Mouse (Mus musculus): ENCODE data around the gene Parp12.

Parp12 gene

DNA sequence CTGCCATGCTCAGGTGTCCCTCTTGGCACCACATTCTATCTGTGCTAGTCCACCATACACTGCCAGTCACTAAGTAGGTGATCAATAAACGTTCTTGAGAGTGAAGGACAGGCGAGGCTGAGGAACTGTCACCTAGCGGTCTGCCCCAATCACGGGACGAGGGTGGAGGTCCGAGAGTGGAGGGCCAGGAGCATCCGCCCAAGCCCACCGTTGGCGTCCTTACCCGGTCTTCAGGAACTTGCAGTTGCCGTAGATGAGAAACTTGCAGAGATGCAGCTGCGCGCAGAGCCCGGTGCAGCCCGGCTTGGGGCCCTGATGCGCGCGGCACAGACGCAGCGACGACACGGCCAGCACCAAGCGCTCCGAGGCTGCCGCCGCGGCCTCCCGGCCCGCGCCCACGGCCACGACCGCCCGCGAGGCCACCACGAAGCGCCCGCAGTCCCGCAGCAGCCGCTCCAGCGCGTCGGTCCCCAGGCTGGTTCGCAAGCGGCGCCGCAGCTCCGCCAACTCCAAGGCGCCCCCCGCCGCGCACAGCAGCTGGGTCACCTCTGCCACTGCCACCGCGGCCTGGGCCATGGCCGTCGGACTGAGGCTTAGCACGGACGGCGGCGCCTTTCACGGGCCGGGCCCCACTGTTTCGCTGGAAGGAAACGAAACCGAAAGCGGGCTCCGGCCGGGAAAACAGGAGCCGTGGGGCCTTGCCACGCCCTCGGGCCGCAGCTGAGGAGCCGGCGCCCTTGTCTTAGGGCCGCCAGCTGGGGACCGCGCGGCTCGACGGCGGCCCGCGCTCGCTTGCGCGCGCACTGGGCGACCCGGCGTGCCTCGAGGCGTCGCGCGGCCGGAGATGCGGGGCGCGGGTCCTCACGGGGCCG lies at the start of gene Parp12:
TSS of gene Parp12 (minus strand) at position 766 of the 872 bp plus-strand sequence.
- no peak for DNase-seq (ENCODE audit: low read depth, low spot score)

DNA sequence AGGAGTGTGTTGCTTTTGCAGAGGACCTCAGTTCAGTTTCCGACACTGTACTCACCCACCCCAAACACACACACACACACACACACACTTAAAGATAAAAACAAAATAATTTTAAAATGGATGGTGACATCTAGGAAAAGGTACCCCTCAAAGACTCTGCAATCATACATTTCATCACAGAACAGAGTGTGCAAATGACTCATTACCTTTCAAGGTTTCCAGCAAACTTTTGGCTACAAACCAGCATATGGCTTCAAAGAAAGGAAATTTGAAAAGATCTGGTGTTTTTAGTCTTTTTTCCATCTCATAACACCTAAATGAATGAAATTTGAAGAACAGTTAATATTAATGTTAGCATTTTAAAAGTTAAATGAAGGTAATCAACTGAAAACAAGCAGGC lies 46.7 kb upstream of the Parp12 start:
- DNase-seq (ENCODE audit: low read depth, low spot score): no peak

DNA sequence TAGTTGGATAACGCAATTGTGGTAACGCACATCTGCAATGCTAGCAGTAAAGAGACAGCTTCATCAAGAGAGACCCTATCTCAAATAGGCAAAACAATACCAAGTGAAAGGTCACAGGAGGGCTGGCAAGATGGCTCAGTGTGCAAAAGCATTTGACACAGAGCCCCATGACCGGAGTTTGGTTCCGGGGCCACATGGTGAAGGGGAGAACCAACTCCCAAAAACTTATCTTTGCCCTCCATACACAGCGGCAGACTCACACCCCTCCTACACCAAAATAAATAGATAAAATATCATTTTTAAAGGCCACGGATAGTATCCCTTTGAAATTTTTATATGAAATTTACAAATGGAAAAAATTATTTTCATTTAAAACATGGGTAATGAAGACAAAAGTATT lies 43.8 kb upstream of the Parp12 start:
- DNase-seq (ENCODE audit: low read depth, low spot score): no peak

DNA sequence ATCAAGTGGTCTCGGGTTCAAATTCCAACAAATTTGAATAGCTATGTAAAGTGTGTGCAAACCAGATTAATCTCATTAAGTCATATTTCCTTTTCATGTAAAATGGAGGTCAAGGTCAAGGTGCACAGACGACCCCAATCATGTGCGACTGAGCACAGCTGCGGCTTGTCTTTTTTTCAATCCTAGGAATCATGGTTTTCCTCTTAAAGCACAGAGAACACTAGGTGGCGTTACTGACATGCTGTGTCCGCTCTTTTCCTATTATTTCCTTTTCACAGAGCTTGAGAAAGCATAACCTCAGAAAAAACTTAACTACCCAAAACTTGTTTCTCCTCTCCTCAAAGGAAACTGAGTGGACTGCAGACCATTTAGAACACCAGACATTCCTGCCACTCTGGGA lies 27.9 kb upstream of the Parp12 start:
- DNase-seq (ENCODE audit: low read depth, low spot score): no peak

DNA sequence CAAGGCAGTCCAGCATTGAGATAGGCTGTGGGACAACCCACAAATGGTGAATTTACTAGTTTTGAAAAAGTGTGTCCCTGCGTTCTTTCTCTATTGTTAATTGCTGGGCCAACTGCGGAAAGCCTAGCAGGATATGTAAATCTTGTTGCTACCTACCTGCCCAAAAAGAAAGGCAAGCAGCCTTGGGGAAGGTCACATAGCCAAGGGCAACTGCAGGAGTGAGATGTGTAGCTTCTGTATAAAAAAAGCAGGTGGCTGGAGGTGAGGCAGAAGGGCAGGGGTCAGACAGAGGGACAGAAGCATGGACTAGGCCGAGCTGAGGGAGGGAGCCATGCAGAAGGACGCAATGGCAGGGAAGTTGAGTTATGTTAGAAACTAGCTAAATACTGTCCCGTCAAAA lies 14.4 kb upstream of the Parp12 start:
- DNase-seq (ENCODE audit: low read depth, low spot score): no peak

DNA sequence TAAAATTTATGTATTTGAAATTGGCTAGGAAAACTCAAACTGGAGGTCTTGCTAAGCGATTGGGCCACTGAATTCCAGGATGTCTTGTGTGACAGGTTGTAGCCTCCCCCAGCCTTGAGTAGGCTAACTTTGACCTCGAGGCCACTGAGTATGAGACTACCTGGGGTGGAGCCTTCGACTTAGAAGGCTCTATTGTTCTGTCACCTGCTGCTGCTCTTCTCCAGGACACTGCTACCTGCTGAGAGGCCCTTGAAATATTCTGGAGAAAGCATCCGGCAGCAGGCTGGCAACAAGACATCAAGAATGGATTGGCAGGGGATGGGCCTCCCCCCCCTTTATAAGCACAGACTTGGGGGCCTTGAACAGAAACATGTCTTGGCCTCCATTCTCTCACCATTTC lies 13.3 kb upstream of the Parp12 start:
- no peak for DNase-seq (ENCODE audit: low read depth, low spot score)

DNA sequence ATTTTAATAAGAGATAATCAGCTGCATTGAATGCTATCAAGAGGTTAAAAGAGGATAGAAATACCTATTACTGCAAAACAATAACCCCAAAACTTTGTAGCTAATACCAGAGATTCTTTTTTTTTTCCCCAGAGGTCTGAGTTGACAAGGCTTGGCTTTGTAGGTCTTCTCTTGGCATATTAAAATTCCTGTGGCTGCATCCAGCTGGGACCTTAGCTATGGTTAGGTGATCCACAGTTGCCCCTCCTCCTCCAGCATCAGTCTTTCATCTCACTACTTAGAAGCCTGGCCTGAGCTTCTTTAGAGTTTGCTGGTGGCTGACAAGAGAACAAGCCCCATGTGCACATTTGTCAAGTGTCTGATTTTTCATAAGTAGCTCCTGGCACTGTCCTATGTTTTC lies 6.6 kb upstream of the Parp12 start:
- DNase-seq (ENCODE audit: low read depth, low spot score): no peak

DNA sequence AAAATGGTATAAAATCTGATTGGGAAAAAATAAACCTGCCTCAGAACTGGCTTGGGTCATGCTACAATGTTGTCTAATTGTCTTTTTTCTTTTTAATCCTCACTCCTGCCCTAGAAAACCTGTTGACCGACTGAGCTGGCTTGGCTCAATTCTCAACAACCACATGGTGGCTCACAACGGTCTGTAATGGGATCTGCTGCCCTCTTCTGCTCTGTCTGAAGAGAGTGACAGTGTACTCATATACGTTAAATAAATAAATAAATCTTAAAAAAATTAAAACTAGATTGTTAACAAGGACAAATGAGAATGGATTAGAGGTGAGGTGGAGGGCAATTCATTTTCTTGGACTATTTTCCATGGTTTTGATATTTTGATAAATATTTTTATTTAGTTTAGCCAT lies 2.5 kb upstream of the Parp12 start:
- no peak for DNase-seq (ENCODE audit: low read depth, low spot score)

DNA sequence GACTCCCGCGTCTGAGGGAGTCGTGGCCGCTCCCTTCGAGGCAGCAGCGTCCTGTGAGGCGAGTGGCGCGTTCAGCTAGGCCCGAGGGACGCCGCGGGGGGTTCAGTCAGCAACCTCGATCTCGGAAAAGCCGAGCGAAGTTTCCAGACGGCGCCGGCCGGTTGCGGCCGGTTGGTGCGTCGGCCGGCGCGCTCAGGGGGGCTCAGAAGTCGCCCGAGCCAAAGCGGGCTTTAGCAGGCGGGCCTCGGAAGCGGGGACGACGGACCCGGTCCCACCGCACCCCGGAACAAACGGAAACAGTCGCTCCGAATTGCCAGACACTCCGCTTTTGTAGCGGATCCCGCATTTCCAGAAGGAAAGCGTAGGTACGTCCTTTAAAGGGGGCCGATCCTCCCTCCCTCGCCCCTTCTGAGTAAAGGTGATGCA lies 320 bp upstream of the Parp12 start:
- DNase-seq (ENCODE audit: low read depth, low spot score): no peak

DNA sequence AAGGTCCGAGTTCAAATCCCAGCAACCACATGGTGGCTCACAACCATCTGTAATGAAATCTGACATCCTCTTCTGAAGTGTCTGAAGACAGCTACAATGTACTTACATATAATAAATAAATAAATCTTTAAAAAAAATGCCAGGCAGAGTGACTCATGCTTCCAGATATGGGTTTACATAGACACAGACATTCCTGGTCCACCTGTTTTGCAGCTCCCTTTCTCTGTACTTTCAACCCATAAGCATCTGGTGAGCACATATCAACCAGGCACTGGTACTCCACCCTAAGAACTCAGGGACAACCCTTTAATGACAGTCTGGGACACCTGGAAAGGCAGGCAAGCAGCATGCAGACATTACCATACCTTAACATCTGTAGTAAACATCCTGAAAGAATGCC lies 2.7 kb downstream of the Parp12 start:
- DNase-seq (ENCODE audit: low read depth, low spot score): no peak

DNA sequence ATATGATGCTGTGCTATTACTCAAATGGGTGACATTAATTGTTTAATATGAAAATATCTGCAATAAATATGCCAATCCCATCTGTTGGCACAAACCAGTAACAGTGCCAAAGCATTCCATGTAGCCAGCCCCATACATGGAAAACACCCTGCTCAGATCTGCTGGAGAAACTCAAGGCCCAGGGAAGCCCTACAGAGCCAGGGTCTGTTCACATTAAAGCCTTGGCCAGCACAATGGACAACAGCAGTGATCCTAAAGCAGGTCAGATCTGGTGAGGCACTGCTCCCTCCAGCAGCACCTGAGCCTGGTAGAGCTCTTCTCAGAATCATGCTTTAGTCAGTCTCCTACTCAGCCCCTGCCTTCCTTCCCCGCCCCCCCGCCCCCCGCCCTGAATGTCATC lies 5.0 kb downstream of the Parp12 start:
- DNase-seq (ENCODE audit: low read depth, low spot score): no peak

DNA sequence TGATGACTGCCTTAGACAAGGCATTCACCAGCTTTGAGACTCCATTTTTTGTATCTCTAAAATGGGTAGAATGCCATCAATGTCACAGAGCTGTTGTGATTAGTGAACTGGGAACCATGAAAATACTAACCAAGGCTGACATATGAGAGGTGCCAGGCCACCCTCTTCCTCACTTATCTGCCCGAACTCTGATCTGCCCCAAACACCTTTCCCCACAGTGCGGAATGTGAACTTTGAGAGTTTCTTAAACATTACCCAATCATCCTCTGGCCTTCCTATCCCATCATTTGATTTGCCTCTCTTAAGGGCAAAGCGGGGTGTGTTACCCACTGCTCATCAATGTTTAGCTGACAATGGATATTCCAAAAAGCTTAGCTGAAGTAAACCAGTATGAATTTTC lies 5.4 kb downstream of the Parp12 start:
- DNase-seq (ENCODE audit: low read depth, low spot score): no peak

DNA sequence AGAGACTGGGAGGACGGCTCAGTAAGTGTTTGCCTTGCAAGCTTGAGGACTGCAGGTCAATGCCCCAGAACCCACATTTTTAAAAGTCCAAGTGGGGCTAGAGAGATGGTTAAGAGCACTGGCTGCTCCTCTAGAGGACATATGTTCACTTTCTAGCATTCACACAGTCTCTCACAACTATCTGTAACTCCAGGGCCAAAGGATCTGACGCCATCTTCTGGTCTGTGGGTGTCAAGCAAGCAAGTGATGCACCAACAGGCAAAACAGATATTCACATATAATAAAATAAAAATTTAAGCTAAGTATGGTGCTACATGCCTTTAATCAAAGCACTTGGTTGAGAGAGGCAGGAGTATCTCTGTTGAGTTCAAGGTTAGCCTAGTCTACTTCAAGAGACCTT lies 11.3 kb downstream of the Parp12 start:
- DNase-seq (ENCODE audit: low read depth, low spot score): no peak

DNA sequence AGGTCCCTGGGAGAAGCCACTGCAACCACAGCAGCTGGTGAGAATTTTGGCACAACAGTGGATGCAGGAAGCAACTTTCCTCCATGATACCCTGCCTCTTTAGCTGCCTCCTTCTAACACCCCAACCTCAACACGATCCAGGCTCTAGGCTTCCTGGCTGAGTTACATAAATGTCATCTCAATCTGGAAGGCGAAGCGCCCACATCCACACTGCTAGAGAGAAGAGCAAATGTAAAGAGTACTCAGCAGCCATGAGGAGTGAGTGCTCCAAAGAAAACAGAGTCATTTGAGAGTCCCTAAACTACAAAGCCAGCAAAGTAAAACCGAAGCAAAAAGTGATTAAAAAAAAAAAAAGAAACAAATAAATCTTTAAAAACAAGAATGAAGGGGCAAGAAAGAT lies 13.5 kb downstream of the Parp12 start:
- no peak for DNase-seq (ENCODE audit: low read depth, low spot score)

DNA sequence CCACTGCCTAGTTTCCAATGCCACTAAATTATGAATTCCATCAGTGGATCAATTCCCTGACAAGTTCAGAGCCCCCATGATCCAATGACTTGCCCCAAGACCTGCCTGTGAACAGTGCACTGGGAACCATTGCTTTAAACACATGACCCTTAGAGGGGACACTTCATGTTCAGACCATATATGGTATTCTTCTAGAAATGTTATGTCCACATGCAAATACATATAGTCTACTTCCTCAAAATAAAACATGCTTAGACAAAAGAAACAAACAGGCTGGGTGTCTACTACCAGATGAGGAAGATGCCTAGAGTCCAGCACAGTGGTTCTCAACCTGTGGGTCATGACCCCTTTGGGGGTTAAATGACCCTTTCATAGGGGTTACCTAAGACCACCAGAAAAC lies 41.7 kb downstream of the Parp12 start:
- no peak for DNase-seq (ENCODE audit: low read depth, low spot score)

DNA sequence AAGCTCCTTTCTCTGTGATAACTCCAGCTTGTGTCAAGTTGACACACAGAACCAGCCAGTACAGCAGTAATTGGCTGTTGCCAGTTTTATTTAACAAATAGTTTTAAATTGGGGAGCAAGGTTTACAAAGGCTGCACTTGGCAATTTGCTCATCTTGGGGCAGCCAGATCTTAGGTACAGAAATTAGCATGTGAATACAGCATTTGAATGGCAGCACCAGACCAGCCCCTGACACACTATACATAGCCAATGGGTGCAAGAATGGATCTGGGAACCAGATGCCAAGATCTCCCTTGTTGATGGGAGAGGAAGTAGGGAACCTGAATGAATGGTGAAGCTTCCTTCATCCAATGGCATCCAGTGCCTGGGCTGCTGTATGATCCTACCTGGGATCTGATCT lies 44.0 kb downstream of the Parp12 start:
- no peak for DNase-seq (ENCODE audit: low read depth, low spot score)

DNA sequence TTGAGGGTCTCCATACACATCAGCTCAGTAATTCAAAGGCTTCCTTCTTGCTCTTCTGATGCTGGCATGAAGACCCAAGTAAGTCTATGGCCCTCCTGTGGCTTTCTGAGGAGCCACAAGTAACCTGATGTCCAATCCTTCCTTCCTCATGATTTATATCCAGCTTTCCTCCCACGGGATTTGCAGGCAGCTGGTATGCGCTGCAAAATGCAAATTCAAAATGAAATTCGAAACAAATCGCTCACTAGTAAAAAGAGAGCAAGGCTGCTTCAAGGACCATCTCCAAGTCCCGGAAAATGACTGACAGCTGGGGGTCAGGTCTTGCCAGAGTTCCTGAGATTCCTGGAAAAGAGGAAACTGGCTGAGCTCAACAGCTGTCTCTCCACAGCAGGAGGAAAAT lies 45.5 kb downstream of the Parp12 start:
- DNase-seq (ENCODE audit: low read depth, low spot score): no peak

DNA sequence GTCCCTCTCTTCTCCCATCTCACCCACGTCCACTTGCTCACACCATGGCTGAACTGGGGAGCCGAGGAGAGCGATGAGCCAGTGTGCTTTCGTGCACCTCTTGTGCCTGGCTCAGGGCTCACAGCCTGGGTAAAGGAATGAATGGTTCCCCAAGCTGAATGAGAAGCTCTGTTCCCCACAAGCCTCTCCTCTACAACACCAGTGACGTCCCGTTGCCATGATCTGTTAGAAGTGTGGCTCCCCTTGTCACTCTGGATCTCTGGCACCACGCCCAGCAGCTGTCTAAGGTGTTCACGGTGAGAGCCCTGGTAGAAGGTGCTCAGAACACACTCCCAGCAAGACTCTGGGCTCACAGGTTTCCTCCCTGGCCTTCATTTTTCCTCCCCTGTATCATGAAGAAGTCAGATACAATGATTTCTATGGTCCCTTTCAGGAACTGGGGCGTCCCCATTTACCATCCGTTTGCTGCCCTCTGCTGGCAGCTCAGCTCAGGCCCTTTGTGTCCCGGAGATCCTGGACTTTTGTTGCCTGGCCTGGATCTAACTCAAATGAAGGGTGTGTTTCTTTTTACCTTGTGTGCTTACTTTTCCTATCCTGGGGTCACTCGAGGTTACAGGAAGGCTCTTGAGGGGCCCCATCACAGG lies 51.1 kb downstream of the Parp12 start:
- peak; percentile 63 for DNase-seq (ENCODE audit: low read depth, low spot score)

DNA sequence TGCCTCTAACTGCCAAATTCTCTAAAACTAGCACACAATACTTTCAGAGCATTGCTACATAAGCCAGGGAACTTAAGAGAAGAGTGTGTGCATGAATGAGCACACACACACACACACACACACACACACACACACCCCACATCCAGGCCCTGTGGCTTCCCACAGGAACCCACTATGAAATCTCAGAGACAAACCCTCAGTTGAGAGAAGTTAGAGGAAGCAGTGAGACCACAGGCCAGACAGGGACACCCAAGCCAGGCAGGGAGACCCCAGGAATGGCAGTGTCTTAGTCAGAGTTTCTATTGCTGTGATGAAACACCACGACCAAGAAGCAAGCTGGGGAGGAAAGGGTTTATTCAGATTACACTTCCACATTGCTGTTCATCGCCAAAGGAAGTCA lies 54.6 kb downstream of the Parp12 start:
- no peak for DNase-seq (ENCODE audit: low read depth, low spot score)

DNA sequence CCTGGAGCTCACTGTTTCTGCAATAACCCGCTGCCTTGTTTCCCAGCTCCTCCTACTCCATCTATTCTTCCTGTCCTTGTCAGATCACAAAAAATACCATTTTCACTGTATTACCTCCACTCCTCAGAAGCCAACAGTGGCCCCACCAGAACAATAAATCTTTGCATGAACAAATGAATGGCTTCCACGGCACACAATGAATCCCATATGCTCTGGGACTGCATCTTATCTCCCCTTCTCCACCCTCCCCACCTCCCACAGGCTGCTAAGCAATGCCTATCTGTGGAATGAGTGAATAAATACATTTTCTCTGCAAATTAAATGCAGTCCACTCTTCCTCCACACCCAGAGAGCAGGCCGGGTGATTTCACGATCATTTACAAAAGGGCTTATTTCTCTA lies 57.0 kb downstream of the Parp12 start:
- no peak for DNase-seq (ENCODE audit: low read depth, low spot score)

DNA sequence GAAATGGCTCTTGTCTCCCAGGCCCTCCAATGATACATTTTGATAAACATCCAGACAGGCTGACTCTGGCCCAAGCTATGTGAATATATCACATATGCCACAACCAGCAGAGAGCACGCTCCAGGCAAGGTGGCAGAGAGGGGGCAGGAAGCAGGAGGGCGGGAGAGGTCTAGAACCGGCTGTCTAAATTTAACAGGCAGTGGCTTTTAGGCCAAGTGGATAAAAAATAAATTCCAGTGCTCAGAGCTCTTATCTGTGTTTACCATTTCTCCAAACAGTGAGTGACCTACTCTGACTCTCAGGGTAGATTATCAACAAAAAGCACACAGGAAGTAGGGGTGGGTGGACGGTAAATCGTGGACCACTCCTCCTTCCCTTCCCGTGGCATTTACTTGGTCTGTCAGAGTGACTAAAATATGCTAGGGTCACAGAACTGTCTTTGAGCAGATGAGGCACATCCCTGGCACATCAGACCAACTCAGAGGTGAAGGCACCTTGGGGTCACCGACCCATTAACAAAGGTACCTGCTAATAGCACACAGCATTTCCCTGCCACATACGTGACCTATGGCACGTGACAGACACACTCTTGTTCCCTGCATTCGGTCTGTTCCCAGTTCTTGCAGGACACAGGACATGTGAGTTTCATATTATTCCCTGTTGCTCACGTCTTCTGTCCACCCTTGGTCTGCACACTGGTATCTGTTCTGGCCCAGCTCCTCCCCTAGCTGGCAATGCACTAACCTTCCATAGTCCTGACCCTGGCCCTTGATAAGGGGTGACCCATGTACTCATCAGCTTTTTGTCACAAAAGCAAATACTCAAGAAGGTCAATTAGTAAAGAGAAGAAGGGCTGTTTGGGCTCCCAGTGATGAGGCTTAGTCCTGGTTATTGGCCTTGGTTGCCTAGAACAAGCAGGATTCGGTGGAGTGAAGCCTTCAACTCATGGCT lies 58.3 kb downstream of the Parp12 start:
- DNase-seq (ENCODE audit: low read depth, low spot score): no peak

DNA sequence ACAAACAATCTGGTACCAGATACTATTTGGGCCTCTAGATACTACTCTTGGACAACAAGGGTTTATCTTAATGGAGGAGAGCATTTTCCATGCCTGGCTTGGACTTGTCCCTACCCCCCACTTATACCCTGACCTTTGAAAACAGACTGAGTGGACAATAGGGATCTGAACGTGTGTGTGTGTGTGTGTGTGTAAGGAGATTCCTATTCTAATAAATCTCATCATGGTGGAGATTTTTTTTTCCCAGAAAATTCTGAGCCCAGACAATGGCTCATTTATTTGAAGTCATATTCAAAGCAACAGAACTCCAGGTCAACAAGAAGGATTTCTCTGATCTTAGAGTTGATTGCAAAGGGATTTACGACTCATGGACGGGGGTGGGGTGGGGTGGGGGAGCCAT lies 59.2 kb downstream of the Parp12 start:
- no peak for DNase-seq (ENCODE audit: low read depth, low spot score)
